Mouse (Mus musculus): ENCODE measurements at regions not wholly inside any gene's neighbourhood (a gene's known extent, or its start where the extent isn't known, plus 50 kb on each side); places are given as distances from the start of the nearest gene placed in this dataset.

DNA sequence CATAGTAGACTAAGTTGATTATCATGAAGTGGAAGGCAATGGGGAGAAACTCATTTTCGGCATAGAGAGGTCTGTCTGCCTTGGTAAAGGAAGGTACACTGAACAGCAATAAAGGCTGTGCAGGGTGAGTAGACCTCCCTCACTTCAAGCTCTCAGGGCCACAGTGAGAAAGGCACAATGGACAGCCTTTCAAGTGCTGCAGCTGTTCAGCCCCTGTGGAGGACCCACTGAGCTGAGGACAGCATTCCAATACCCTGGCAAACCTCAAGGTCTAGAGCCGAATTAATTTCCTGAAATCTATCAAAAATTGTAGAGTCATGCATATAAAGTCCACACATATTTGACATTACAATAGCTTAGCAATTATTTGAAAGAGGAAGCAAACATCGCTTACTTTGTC lies 69.8 kb upstream of the Mpdz start:
- no peak overlapping the region for H3K27ac ChIP-seq (ENCODE audit: low read length)
- ATAC-seq (ENCODE audit: insufficient number of reproducible peaks, insufficient read depth, low FRiP score, low read depth) = no peak
- 74% methylated on average over 3 of the region's 3 CpGs for WGBS
- no peak overlapping the region for H3K4me3 ChIP-seq (ENCODE audit: low read depth, low read length)
- no peaks in the 10 kb centered on the region for H3K9me3 ChIP-seq (ENCODE audit: control insufficient read depth, low read depth, low read length)
- H3K27me3 ChIP-seq (ENCODE audit: control insufficient read depth, insufficient read depth, low read length) = no peaks in the 10 kb centered on the region
- H3K4me2 ChIP-seq (replicated peaks; ENCODE audit: low read depth, low read length) = no peak overlapping the region
- no peak overlapping the region for H3K9ac ChIP-seq (replicated peaks; ENCODE audit: low read depth, low read length)
- no peaks in the 10 kb centered on the region for H3K4me1 ChIP-seq (ENCODE audit: control insufficient read depth, insufficient read depth, low read length)
- no peaks in the 10 kb centered on the region for H3K36me3 ChIP-seq (ENCODE audit: control insufficient read depth, insufficient read depth, low read length)

- Histone ChIP-seq H3K36me3 (ENCODE audit: control insufficient read depth, insufficient read depth, low read length) (no peaks in the 10 kb centered on the region), H3K9me3 (ENCODE audit: control insufficient read depth, low read depth, low read length) (no peaks in the 10 kb centered on the region), H3K27me3 (ENCODE audit: control insufficient read depth, insufficient read depth, low read length) (no peaks in the 10 kb centered on the region), H3K27ac (ENCODE audit: low read length) (no peak overlapping the region), H3K4me2 (replicated peaks; ENCODE audit: low read depth, low read length) (no peak overlapping the region), H3K4me1 (ENCODE audit: control insufficient read depth, insufficient read depth, low read length) (no peaks in the 10 kb centered on the region), H3K4me3 (ENCODE audit: low read depth, low read length) (no peak overlapping the region), H3K9ac (replicated peaks; ENCODE audit: low read depth, low read length) (no peak overlapping the region)
- ATAC-seq (ENCODE audit: insufficient number of reproducible peaks, insufficient read depth, low FRiP score, low read depth) = no peak
- WGBS = 81% methylated on average over 1 of the region's 1 CpGs
Observed at GRCm38 (mm10) chr4:81508776-81509175, 66.2 kb upstream of the Mpdz start.

- Histone ChIP-seq H3K27me3 (ENCODE audit: control insufficient read depth, insufficient read depth, low read length) (no peaks in the 10 kb centered on the region), H3K4me2 (replicated peaks; ENCODE audit: low read depth, low read length) (no peak overlapping the region), H3K4me1 (ENCODE audit: control insufficient read depth, insufficient read depth, low read length) (no peaks in the 10 kb centered on the region), H3K36me3 (ENCODE audit: control insufficient read depth, insufficient read depth, low read length) (no peaks in the 10 kb centered on the region), H3K9ac (replicated peaks; ENCODE audit: low read depth, low read length) (no peak overlapping the region), H3K4me3 (ENCODE audit: low read depth, low read length) (no peak overlapping the region), H3K27ac (ENCODE audit: low read length) (no peak overlapping the region), H3K9me3 (ENCODE audit: control insufficient read depth, low read depth, low read length) (no peaks in the 10 kb centered on the region)
- ATAC-seq (ENCODE audit: insufficient number of reproducible peaks, insufficient read depth, low FRiP score, low read depth) = no peak
- WGBS = 81% methylated on average over 5 of the region's 5 CpGs
Observed at GRCm38 (mm10) chr4:81506841-81507240, 64.2 kb upstream of the Mpdz start.

- Histone ChIP-seq H3K27ac (ENCODE audit: low read length) (no peak overlapping the region), H3K4me2 (replicated peaks; ENCODE audit: low read depth, low read length) (no peak overlapping the region), H3K36me3 (ENCODE audit: control insufficient read depth, insufficient read depth, low read length) (no peaks in the 10 kb centered on the region), H3K4me1 (ENCODE audit: control insufficient read depth, insufficient read depth, low read length) (no peaks in the 10 kb centered on the region), H3K4me3 (ENCODE audit: low read depth, low read length) (no peak overlapping the region), H3K27me3 (ENCODE audit: control insufficient read depth, insufficient read depth, low read length) (no peaks in the 10 kb centered on the region), H3K9me3 (ENCODE audit: control insufficient read depth, low read depth, low read length) (no peaks in the 10 kb centered on the region), H3K9ac (replicated peaks; ENCODE audit: low read depth, low read length) (no peak overlapping the region)
- WGBS = 91% methylated on average over 6 of the region's 6 CpGs
- ATAC-seq (ENCODE audit: insufficient number of reproducible peaks, insufficient read depth, low FRiP score, low read depth) = no peak
Observed at GRCm38 (mm10) chr4:81506306-81506705, 63.7 kb upstream of the Mpdz start.

DNA sequence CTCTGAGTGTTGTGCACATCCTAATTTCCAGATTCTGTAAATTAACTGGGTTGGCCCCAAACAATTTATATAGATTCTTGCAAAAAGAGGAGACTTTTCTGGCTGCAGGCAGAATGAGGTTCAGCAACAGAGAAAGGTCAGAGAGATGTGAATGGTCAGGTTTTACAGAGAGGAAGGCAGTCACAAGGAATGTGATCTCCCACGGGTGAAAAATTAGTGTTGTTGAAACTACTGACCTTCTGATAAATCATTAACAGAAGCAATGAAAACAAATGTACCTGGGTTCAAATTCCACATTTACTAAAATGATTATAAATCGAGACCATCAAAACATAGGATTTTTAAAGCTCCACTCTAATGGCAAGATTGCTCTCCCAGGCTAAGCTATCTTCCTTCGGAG lies 62.5 kb upstream of the Mpdz start:
- Histone ChIP-seq H3K4me1 (ENCODE audit: control insufficient read depth, insufficient read depth, low read length) (no peaks in the 10 kb centered on the region), H3K36me3 (ENCODE audit: control insufficient read depth, insufficient read depth, low read length) (no peaks in the 10 kb centered on the region), H3K4me2 (replicated peaks; ENCODE audit: low read depth, low read length) (no peak overlapping the region), H3K27ac (ENCODE audit: low read length) (no peak overlapping the region), H3K9ac (replicated peaks; ENCODE audit: low read depth, low read length) (no peak overlapping the region), H3K27me3 (ENCODE audit: control insufficient read depth, insufficient read depth, low read length) (no peaks in the 10 kb centered on the region), H3K4me3 (ENCODE audit: low read depth, low read length) (no peak overlapping the region), H3K9me3 (ENCODE audit: control insufficient read depth, low read depth, low read length) (no peaks in the 10 kb centered on the region)
- ATAC-seq (ENCODE audit: insufficient number of reproducible peaks, insufficient read depth, low FRiP score, low read depth) = no peak
- WGBS = 44% methylated on average over 3 of the region's 3 CpGs

DNA sequence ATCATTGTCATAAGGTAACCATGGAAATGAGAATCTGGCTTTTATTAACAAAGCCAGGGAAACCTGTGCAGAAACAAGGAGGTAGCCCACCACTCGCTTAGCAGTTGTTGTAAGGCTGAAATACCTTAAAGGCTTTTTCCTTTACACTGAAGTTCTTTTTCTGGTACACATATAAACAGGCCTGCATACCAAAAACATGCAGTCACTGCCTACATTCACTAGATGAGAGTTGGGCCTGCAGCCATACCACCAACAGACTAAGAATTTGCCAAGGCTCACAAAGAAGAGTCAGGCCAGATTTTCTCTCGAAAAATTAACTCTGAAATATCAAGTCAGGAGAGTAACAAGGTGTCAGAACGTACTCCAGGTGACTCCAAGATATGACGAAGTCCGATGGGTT lies 61.3 kb upstream of the Mpdz start:
- no peak overlapping the region for H3K4me2 ChIP-seq (replicated peaks; ENCODE audit: low read depth, low read length)
- no peak overlapping the region for H3K27ac ChIP-seq (ENCODE audit: low read length)
- H3K4me1 ChIP-seq (ENCODE audit: control insufficient read depth, insufficient read depth, low read length) = no peaks in the 10 kb centered on the region
- no peaks in the 10 kb centered on the region for H3K27me3 ChIP-seq (ENCODE audit: control insufficient read depth, insufficient read depth, low read length)
- H3K36me3 ChIP-seq (ENCODE audit: control insufficient read depth, insufficient read depth, low read length) = no peaks in the 10 kb centered on the region
- no peak overlapping the region for H3K9ac ChIP-seq (replicated peaks; ENCODE audit: low read depth, low read length)
- WGBS = 71% methylated on average over 5 of the region's 5 CpGs
- no peaks in the 10 kb centered on the region for H3K9me3 ChIP-seq (ENCODE audit: control insufficient read depth, low read depth, low read length)
- no peak overlapping the region for H3K4me3 ChIP-seq (ENCODE audit: low read depth, low read length)
- ATAC-seq (ENCODE audit: insufficient number of reproducible peaks, insufficient read depth, low FRiP score, low read depth) = no peak

DNA sequence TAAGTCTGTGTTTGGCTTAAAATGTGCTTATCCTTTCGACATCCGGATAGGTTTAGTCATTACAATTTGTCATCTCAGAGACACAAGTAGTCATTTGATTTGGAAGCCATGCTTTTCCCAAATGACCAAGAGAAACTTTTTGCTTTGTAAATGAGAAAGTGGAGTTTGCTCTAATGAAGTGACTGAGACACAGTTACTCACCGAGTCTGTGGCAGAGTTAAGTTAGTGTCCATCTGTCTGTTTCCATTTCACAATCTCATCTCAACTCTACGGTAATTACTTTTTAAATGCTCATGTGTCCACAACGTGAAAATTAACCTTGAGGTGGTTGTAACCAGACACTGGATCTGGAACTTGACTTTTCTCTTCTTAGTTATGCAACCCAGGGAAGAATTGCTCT lies 59.2 kb upstream of the Mpdz start:
- Histone ChIP-seq H3K4me2 (replicated peaks; ENCODE audit: low read depth, low read length) (no peak overlapping the region), H3K4me3 (ENCODE audit: low read depth, low read length) (no peak overlapping the region), H3K27ac (ENCODE audit: low read length) (no peak overlapping the region), H3K9me3 (ENCODE audit: control insufficient read depth, low read depth, low read length) (no peaks in the 10 kb centered on the region), H3K27me3 (ENCODE audit: control insufficient read depth, insufficient read depth, low read length) (no peaks in the 10 kb centered on the region), H3K36me3 (ENCODE audit: control insufficient read depth, insufficient read depth, low read length) (no peaks in the 10 kb centered on the region), H3K4me1 (ENCODE audit: control insufficient read depth, insufficient read depth, low read length) (no peaks in the 10 kb centered on the region), H3K9ac (replicated peaks; ENCODE audit: low read depth, low read length) (no peak overlapping the region)
- no peak for ATAC-seq (ENCODE audit: insufficient number of reproducible peaks, insufficient read depth, low FRiP score, low read depth)
- WGBS = 59% methylated on average over 5 of the region's 5 CpGs

DNA sequence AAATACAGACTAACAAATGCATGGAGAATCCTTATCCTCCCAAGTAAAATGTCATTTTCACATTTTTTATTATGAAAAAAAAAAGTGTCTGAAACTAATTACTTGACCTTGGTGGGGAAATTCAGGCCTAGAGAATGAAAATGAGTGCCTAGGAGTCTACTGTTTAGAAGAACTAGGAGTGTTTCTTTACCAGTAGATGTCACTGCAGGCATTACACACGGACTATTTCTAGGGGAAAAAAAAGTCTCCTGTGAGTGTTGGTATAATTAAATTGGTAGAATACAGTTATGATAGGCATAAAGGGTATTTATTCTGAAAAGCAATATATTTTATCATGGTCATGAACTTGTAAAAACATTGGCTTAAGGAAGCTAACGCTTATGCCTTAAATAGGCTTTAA lies 55.5 kb upstream of the Mpdz start:
- no peak overlapping the region for H3K4me2 ChIP-seq (replicated peaks; ENCODE audit: low read depth, low read length)
- H3K4me1 ChIP-seq (ENCODE audit: control insufficient read depth, insufficient read depth, low read length) = no peaks in the 10 kb centered on the region
- no peaks in the 10 kb centered on the region for H3K9me3 ChIP-seq (ENCODE audit: control insufficient read depth, low read depth, low read length)
- H3K4me3 ChIP-seq (ENCODE audit: low read depth, low read length) = no peak overlapping the region
- no peak overlapping the region for H3K27ac ChIP-seq (ENCODE audit: low read length)
- H3K36me3 ChIP-seq (ENCODE audit: control insufficient read depth, insufficient read depth, low read length) = no peaks in the 10 kb centered on the region
- no peaks in the 10 kb centered on the region for H3K27me3 ChIP-seq (ENCODE audit: control insufficient read depth, insufficient read depth, low read length)
- H3K9ac ChIP-seq (replicated peaks; ENCODE audit: low read depth, low read length) = no peak overlapping the region
- ATAC-seq (ENCODE audit: insufficient number of reproducible peaks, insufficient read depth, low FRiP score, low read depth) = no peak
- 25% methylated on average over 2 of the region's 2 CpGs for whole genome bisulfite sequencing

- Histone ChIP-seq H3K36me3 (ENCODE audit: control insufficient read depth, insufficient read depth, low read length) (no peaks in the 10 kb centered on the region), H3K9ac (replicated peaks; ENCODE audit: low read depth, low read length) (no peak overlapping the region), H3K4me2 (replicated peaks; ENCODE audit: low read depth, low read length) (no peak overlapping the region), H3K27me3 (ENCODE audit: control insufficient read depth, insufficient read depth, low read length) (no peaks in the 10 kb centered on the region), H3K4me3 (ENCODE audit: low read depth, low read length) (no peak overlapping the region), H3K27ac (ENCODE audit: low read length) (no peak overlapping the region), H3K9me3 (ENCODE audit: control insufficient read depth, low read depth, low read length) (no peaks in the 10 kb centered on the region), H3K4me1 (ENCODE audit: control insufficient read depth, insufficient read depth, low read length) (no peaks in the 10 kb centered on the region)
- WGBS = 83% methylated on average over 3 of the region's 3 CpGs
- ATAC-seq (ENCODE audit: insufficient number of reproducible peaks, insufficient read depth, low FRiP score, low read depth) = no peak
Observed at GRCm38 (mm10) chr4:81492811-81493210, 50.2 kb upstream of the Mpdz start.

Data from stomach, embryonic 14.5 days (tissue).